26 mouse cellular contexts compared by ENCODE assay signal in the genomic region with DNA sequence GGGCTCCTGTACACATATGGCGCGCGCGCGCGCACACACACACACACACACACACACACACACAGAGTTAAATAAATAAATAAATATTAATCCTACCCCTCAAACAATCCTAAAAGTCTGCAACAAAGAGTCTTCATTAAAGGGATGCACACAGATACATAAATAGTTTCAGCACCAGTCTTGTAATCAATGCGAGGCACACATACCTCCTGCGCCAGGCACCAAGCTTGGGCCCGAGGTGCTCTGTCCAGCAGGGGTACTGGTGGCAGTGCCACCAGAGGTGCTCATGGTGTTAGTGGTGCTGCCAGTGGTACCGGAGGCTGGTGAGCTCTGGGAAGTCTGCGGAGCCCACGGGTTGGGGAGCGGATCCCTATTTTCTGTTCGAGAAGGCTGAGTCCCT.
"Had no signal": no experiment of that assay in that cellular context is flagged by ENCODE, and none has a peak within 500 bp of the region (broad histone marks: within the 10 kb centered on the region; RNA-seq: fewer than 3 reads in every experiment).

No protein-coding gene starts in this region.

- H3K4me3 ChIP-seq: heart, embryonic 12.5 days; heart, embryonic 13.5 days; heart, embryonic 15.5 days; hindbrain, embryonic 10.5 days; hindbrain, embryonic 12.5 days; hindbrain, embryonic 13.5 days; hindbrain, embryonic 15.5 days; intestine, embryonic 15.5 days; kidney, embryonic 15.5 days; layer of hippocampus, adult 2 months had no signal

- DNase-seq: heart, postnatal 10 days; heart, postnatal 14 days; heart, postnatal 36 days; heart, postnatal 4 days; kidney, adult 11 months; kidney, postnatal 10 days; kidney, postnatal 4 days; layer of hippocampus, postnatal 36 days had no signal

- H3K4me1 ChIP-seq: heart, embryonic 15.5 days; hindbrain, embryonic 10.5 days; hindbrain, embryonic 12.5 days; hindbrain, embryonic 15.5 days; intestine, embryonic 15.5 days; kidney, embryonic 15.5 days had no signal

- H3K9ac ChIP-seq: heart, embryonic 12.5 days; heart, embryonic 13.5 days; heart, embryonic 15.5 days; hindbrain, embryonic 12.5 days; hindbrain, embryonic 13.5 days; hindbrain, embryonic 14.5 days; hindbrain, embryonic 15.5 days; intestine, embryonic 15.5 days; kidney, embryonic 15.5 days had no signal

- H3K27ac ChIP-seq: heart, embryonic 13.5 days; heart, embryonic 15.5 days; hindbrain, embryonic 10.5 days; hindbrain, embryonic 12.5 days; hindbrain, embryonic 13.5 days; hindbrain, embryonic 14.5 days; hindbrain, embryonic 15.5 days; hindbrain, postnatal 0 days; intestine, embryonic 15.5 days; kidney, embryonic 15.5 days; kidney, postnatal 0 days; layer of hippocampus, adult 2 months had no signal

- H3K9me3 ChIP-seq: heart, embryonic 12.5 days; heart, embryonic 13.5 days; heart, embryonic 15.5 days; hindbrain, embryonic 10.5 days; hindbrain, embryonic 12.5 days; hindbrain, embryonic 13.5 days; hindbrain, embryonic 15.5 days; intestine, embryonic 15.5 days; kidney, embryonic 15.5 days had no signal

- ATAC-seq: hindbrain, embryonic 16.5 days; hindbrain, postnatal 0 days; inflammation-experienced regulatory T-cells, adult 6 months; intestine, embryonic 15.5 days; intestine, embryonic 16.5 days; intestine, postnatal 0 days had no signal

- H3K27me3 ChIP-seq: heart, embryonic 12.5 days; heart, embryonic 13.5 days; heart, embryonic 15.5 days; hindbrain, embryonic 12.5 days; hindbrain, embryonic 13.5 days; hindbrain, embryonic 15.5 days; intestine, embryonic 15.5 days; kidney, embryonic 15.5 days had no signal

- H3K4me2 ChIP-seq: heart, embryonic 11.5 days; heart, embryonic 12.5 days; heart, embryonic 13.5 days; heart, embryonic 15.5 days; hindbrain, embryonic 12.5 days; hindbrain, embryonic 13.5 days; hindbrain, embryonic 14.5 days; hindbrain, embryonic 15.5 days; intestine, embryonic 15.5 days; kidney, embryonic 15.5 days had no signal
